Mouse (Mus musculus): ENCODE measurements around the gene Bub1b.

DNA sequence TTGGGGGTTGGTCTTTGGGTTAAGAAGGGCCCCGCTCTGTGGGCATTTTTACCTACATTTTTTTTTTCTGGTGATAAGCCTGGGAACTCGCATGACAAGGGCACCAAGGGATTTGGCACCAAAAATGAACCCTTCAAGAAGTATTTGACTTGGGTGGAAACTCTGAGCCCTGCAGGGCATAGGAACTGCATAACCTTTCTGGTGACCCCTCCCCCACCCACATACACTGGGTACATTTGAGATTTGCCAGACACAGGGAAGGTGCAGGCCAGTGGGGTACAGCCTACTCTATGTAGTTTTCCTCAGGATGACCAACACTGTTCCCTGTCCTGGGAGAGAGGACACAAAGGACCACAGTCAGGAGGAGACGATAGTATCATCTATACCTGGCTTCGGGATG, 67.6 kb downstream of the Bub1b start:
- no peak for TF ChIP-seq CTCF (conservative IDR thresholded peaks at IDR 0.05; ENCODE audit: insufficient read depth, insufficient read length, low read depth, low read length)
- TF ChIP-seq POLR2A (IDR thresholded peaks at IDR 0.05; ENCODE audit: low read depth, low read length), result no peak
